Mouse (Mus musculus): ENCODE data around the gene Methig1.
"Not testable (repeated sequence)": the region's sequence is repeated elsewhere in the genome, so short reads cannot be mapped to it uniquely, and the experiment has no call there.

GRCm38 (mm10) chr15:100318014-100318671 is 34.8 kb upstream of the Methig1 start:
- TF ChIP-seq POLR2AphosphoS5 (IDR thresholded peaks at IDR 0.05; ENCODE audit: borderline replicate concordance, low read depth, low read length); TCF12 (IDR thresholded peaks at IDR 0.05; ENCODE audit: low read depth, low read length); GATA1 (IDR thresholded peaks at IDR 0.05; ENCODE audit: low read depth, low read length); CTCF (IDR thresholded peaks at IDR 0.05 in 2 of 3, conservative IDR thresholded peaks at IDR 0.05 in 1 of 3; ENCODE audit: control insufficient read depth in 1 of 3, insufficient read depth in 1 of 3, low read depth in 2 of 3, low read length in 3 of 3, poor library complexity in 1 of 3, severe bottlenecking in 1 of 3); E2F4 (IDR thresholded peaks at IDR 0.05; ENCODE audit: borderline replicate concordance, low read depth, low read length); USF1 (IDR thresholded peaks at IDR 0.05; ENCODE audit: low read depth, low read length); CHD2 (IDR thresholded peaks at IDR 0.05; ENCODE audit: low read length); POLR2A (IDR thresholded peaks at IDR 0.05; ENCODE audit: control insufficient read depth in 1 of 2, insufficient read depth in 1 of 2, low read depth in 1 of 2, low read length in 2 of 2, poor library complexity in 1 of 2); TAL1 (IDR thresholded peaks at IDR 0.05; ENCODE audit: low read length); MAX (IDR thresholded peaks at IDR 0.05; ENCODE audit: low read length); GABPA (IDR thresholded peaks at IDR 0.05; ENCODE audit: low read depth, low read length); NRF1 (IDR thresholded peaks at IDR 0.05; ENCODE audit: insufficient read depth, low read depth, low read length, poor library complexity, severe bottlenecking): not testable (repeated sequence)
